Mouse (Mus musculus) cerebral cortex, adult 2 months (tissue): ENCODE results near the gene Fam118b.

ENCODE experiments used
- WGBS: fragments of 180-500 bp; shearing (Covaris S2); methylation state at CpG from one replicate; pipeline ENCODE4 v1.1.7; 2018; 5-methylcytosine and 5-hydroxymethylcytosine counted together

Gene Fam118b

GRCm38 (mm10) chr9:35262418-35262817 lies 5.2 kb downstream of the Fam118b start:
- 78% methylated on average over 4 of the region's 4 CpGs for WGBS

- WGBS, result 89% methylated on average over 7 of the region's 7 CpGs
These were observed 10.2 kb downstream of the Fam118b start for GRCm38 (mm10) chr9:35257365-35257764.

GRCm38 (mm10) chr9:35247405-35247804 lies 20.2 kb downstream of the Fam118b start:
- WGBS, result 70% methylated on average over 2 of the region's 2 CpGs

GRCm38 (mm10) chr9:35239734-35240133 lies 27.9 kb downstream of the Fam118b start:
- WGBS, result 79% methylated on average over 1 of the region's 1 CpGs

- WGBS, result 66% methylated on average over 6 of the region's 6 CpGs
These were observed 28.6 kb downstream of the Fam118b start for GRCm38 (mm10) chr9:35238915-35239571.

- 84% methylated on average over 1 of the region's 1 CpGs for WGBS
These were observed 29.2 kb downstream of the Fam118b start for GRCm38 (mm10) chr9:35238371-35238770.

- WGBS, result 49% methylated on average over 3 of the region's 3 CpGs
These were observed 31.6 kb downstream of the Fam118b start for GRCm38 (mm10) chr9:35235996-35236395.

- 93% methylated on average over 3 of the region's 3 CpGs for WGBS
These were observed 38.9 kb downstream of the Fam118b start for GRCm38 (mm10) chr9:35228671-35229070.

- WGBS, result 96% methylated on average over 3 of the region's 3 CpGs
These were observed 44.1 kb downstream of the Fam118b start for GRCm38 (mm10) chr9:35223466-35223865.

GRCm38 (mm10) chr9:35217963-35218362 lies 49.6 kb downstream of the Fam118b start:
- 37% methylated on average over 1 of the region's 1 CpGs for WGBS

- WGBS, result 29% methylated on average over 26 of the region's 26 CpGs
These were observed 55.8 kb downstream of the Fam118b start for GRCm38 (mm10) chr9:35211573-35212511.

- WGBS, result under 1% methylated on average over 72 of the region's 72 CpGs
These were observed 56.8 kb downstream of the Fam118b start, which contains the start of gene Foxred1 for GRCm38 (mm10) chr9:35210542-35211474. Foxred1 (minus strand) TSS chr9:35211055.

GRCm38 (mm10) chr9:35204421-35204820 lies 63.2 kb downstream of the Fam118b start:
- 90% methylated on average over 2 of the region's 2 CpGs for WGBS

- 55% methylated on average over 3 of the region's 3 CpGs for WGBS
These were observed 64.1 kb downstream of the Fam118b start for GRCm38 (mm10) chr9:35203536-35203935.

GRCm38 (mm10) chr9:35200529-35201060 lies 67.0 kb downstream of the Fam118b start:
- 50% methylated on average over 9 of the region's 9 CpGs for WGBS

GRCm38 (mm10) chr9:35199772-35200471 lies 67.7 kb downstream of the Fam118b start, which contains the start of the genes Srpr and Tirap:
Srpr (plus strand) TSS chr9:35200175.
Tirap (minus strand) TSS chr9:35200291.
- WGBS, result under 1% methylated on average over 42 of the region's 44 CpGs

GRCm38 (mm10) chr9:35198945-35199771 lies 68.4 kb downstream of the Fam118b start:
- WGBS, result 38% methylated on average over 18 of the region's 18 CpGs

- WGBS, result 81% methylated on average over 10 of the region's 10 CpGs
These were observed 69.3 kb downstream of the Fam118b start for GRCm38 (mm10) chr9:35198351-35198750.

- 93% methylated on average over 3 of the region's 3 CpGs for WGBS
These were observed 70.0 kb downstream of the Fam118b start for GRCm38 (mm10) chr9:35197625-35198024.

GRCm38 (mm10) chr9:35194048-35194447 lies 73.6 kb downstream of the Fam118b start:
- 96% methylated on average over 3 of the region's 3 CpGs for WGBS
